Mouse (Mus musculus): ENCODE measurements around the gene Htra3. TPM values are rescaled to one million over a fixed set of nuclear protein-coding genes. Genes with fewer than 3 reads are reported as not detected.

Htra3 gene
- total RNA-seq, 2 experiments from 2014 or later = 5.9 TPM

DNA sequence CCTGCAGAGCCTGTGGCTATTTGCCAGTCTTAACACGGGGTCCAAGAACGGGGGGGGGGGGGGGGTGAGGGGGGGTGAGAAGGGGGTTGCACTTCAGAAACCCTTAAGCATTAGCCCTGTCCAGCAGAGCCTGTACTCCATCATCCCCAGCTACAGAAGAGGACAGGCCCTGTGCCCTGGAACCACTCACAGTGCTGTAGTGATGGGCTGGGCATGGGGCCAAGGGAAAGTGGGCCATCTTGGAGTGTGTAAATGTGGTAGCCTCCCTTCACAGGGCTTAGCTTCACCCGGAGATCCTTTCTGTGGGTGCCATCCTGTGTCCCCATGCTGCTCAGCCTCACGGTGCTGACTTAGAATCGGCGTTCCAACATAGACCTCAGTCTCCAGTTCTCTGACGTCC lies 71.8 kb downstream of the Htra3 start:
- TF ChIP-seq CTCF (IDR thresholded peaks at IDR 0.05) = no peak
- intact Hi-C loops (cut with DNase I) = no loop called here
- Histone ChIP-seq H3K4me3 (no peak overlapping the region), H3K27ac (no peak overlapping the region)
- DNase-seq (ENCODE audit: extremely low spot score in 1 of 2, low spot score in 2 of 2) = no peak

DNA sequence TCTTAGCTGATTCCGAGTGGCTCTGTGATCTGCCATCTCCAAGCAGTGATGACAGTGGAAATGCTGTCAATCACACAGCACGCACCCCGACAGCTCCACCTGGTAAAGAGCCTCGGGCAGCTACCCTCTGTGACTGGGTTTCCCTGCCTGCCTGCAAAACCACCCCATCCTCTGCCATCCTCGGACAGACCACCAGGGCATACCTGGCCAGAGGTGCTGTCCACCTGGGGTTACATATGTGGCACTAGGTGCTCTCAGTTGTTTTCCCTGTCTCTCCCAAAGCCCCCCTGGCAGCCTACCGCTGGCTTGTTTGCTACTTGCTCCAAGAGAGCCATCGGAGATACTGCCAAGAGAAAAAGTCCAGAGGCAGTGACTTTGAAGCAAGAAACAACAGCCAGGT lies 72.8 kb downstream of the Htra3 start:
- TF ChIP-seq CTCF (IDR thresholded peaks at IDR 0.05) = no peak
- Histone ChIP-seq H3K4me3 (no peak overlapping the region), H3K27ac (no peak overlapping the region)
- intact Hi-C loops (cut with DNase I) = no loop called here
- DNase-seq (ENCODE audit: extremely low spot score in 1 of 2, low spot score in 2 of 2) = no peak

DNA sequence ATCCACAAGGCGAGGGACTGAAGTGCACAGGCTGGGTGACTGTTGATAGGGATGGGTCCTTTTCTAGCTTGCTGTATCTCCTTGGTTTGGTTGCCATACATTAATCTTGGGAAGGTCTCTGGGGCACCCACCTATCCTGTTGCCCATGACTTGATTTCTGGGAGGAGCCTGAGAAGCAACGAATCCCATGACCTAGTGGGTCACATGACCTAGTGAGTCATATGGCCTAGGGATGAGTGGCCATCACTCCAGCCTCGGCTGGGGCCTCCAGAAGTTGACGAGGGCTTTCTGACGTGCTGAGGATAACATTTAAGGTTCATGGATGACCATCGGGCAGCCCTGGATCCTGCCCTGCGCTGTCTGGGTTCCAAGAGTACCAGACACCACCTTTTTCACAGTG lies 74.2 kb downstream of the Htra3 start:
- H3K4me3 ChIP-seq = no peak overlapping the region
- no peak for DNase-seq (ENCODE audit: extremely low spot score in 1 of 2, low spot score in 2 of 2)
- H3K27ac ChIP-seq = no peak overlapping the region
- intact Hi-C loops (cut with DNase I) = no loop called here
- TF ChIP-seq CTCF (IDR thresholded peaks at IDR 0.05) = no peak

Other genes starting within 250 kb of the Htra3 start
- under 1 TPM in 1 of 2 experiments, not detected in 1; 0.14 TPM for gene Cpz, start 154.1 kb downstream of the Htra3 start, total RNA-seq (2021)
- 1 to 10 TPM; 9.4 to 9.6 TPM for gene Trmt44, start 104.7 kb downstream of the Htra3 start, total RNA-seq (2021)
- 10 to 100 TPM; 31.6 to 32.0 TPM for gene Acox3, start 96.7 kb downstream of the Htra3 start, total RNA-seq (2021)
- gene Sh3tc1, start 60.2 kb upstream of the Htra3 start, total RNA-seq (2021) = 1 to 10 TPM; 2.4 to 4.3 TPM
- 100 to 1,000 TPM; 191 to 208 TPM for gene Ablim2, start 78.1 kb upstream of the Htra3 start, total RNA-seq (2021)
- gene Afap1, start 213.5 kb upstream of the Htra3 start, total RNA-seq (2021) = 10 to 100 TPM; 28.8 to 31.5 TPM